Mouse (Mus musculus) CD4-positive helper T cell, adult 2 months (primary cell): ENCODE measurements at regions not wholly inside any gene's neighbourhood (a gene's known extent, or its start where the extent isn't known, plus 50 kb on each side); places are given as distances from the start of the nearest gene placed in this dataset.
A peak's percentile ranks its signal among the peaks of the same experiment; 100 is the strongest.

Source experiments
- DNase-seq: peaks from one replicate; pipeline ENCODE4 v3.0.0-alpha.2; 2012; ENCODE audit warnings: low read depth, missing footprints, low spot score

GRCm38 (mm10) chr10:43710886-43711256 lies 132.8 kb downstream of the Cd24a start:
- DNase-seq: no peak

DNA sequence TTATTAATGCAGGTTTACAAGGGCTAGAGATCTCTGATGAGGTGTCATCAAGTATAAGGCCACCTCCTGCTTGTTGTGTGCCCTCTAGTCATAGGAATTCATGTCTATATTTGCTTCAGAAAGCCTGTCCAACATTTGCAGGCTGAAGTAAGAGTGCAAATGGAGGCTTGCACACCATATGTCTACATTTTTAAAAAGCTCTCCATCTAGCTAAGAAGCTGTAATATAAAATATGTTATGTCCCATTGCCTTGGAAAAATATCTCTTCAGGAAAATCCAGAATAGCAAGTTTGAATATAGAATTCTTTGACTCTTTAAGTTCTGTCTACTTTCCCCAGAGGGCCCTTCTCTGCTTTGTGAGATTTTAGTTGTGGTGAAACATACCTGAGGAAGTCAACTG lies 134.6 kb downstream of the Cd24a start:
- DNase-seq: no peak

DNA sequence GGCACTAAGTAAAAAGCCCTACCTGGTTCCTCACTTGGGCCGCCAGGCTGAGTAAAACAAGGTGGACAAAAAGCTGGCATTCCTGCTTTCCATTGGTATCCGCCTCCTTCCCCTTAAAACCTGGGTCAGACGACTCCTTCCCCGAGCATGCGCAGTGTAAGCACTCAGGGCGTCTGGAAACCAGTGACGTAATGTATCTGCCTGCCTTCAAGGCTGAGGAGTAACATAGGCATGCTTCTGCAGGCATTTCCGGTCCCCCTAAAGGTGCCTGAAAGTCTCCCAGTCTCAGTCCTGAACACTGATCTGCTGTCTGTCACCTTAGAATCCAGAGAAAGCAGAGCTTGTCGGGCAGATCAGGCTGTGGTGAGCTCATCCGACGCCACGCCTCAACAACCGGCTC lies 140.7 kb downstream of the Cd24a start:
- no peak for DNase-seq

DNA sequence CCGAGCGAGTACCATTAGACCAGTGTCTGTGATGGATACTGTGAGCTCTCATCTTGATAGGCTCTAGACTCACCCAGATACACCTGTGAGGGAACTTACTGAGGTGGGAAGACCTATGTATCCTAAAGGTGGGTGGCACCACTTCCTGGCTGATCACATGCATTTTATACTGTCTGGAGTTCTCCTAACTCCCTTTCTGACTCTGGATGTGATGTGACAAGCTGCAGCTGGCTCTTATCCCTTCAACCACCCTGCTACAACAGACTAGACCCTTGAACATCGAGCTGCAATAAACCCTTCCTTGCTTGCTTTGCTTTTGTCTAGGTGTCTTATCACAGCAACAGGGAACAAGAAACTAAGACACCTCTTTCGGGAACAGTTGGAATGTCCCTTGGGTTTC lies 143.3 kb downstream of the Cd24a start:
- no peak for DNase-seq

DNA sequence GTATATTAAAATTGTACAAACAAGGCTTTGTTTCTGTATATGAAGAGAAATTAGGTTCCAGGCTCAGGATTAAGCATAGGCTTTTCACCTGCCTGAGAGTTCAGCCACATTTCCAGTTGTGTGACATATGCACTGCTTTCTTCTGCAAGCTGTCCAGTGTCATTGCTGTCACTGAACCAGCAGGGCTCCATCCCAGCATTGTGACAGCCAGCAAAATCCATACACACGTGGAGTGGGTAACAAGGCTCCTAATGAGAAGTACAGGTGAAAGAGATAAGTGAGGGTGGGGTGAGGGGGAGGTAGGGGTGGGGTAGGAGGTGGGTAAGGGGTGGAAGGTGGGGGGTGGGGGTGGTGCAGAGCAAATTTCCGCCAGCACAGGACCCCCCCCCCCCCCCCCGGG lies 144.1 kb downstream of the Cd24a start:
- no peak for DNase-seq

GRCm38 (mm10) chr10:43722711-43723614 lies 144.9 kb downstream of the Cd24a start:
- DNase-seq: no peak

GRCm38 (mm10) chr10:43723615-43723937 lies 145.5 kb downstream of the Cd24a start:
- no peak for DNase-seq

GRCm38 (mm10) chr10:43727746-43728145 lies 149.7 kb downstream of the Cd24a start:
- DNase-seq: no peak

DNA sequence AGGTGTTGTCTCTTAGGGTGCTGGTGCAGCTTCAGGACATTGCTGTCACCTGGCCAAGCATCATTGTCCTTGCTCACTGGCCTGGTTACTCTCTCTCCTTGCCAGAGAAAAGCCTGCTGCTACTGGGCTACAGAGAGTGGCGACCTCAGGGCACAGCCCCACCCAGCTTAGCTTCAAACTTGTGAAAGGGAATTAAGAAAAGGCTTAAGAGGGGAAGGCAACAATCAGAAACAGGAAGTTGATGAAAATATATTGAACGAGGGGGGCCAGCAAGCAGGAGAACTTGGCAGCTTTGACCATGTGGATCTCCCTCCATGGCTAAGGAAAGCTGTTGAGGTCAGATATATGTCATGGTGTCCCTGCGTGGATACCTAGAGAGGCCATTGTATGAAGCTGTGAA lies 151.1 kb downstream of the Cd24a start:
- DNase-seq: no peak

DNA sequence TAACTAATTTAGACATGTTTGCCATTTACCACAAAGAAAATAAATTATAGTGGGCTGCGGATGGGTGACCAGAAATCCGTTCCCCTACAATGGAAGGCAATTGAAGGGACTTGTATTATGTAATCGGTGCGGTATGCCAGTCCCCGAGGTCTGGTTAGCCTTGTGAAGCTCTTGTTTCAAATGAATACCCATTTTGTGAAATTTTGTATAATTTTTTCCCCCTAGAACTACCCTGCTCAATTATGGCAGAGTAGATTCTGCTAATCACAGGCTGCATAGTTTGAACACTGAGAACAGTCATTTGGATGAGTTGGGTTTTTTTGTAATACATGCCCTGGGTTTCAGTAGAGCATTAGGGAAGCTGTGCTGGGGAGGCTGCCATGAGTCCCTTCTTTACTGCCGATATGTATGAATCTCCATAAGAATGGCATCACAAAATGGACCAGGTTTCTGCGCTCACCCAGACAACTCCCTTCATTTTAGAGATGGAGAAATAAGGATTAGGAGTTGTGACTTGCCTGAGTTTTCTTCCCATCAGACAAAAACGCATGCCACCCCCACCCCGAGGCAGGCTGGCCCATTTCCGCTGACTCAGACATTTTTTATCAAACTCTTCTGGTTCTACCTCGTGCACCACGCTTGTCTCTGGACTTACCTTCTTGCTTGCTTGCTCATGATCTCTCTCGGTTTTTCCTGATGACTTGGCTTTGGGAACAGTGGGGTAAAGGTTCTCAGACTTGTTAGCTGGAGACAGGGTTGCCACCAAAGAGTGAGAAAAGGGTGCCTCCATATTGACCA lies 155.7 kb downstream of the Cd24a start:
- no peak for DNase-seq

- no peak for DNase-seq
Measured at GRCm38 (mm10) chr10:43739181-43739580, 161.1 kb downstream of the Cd24a start.

DNA sequence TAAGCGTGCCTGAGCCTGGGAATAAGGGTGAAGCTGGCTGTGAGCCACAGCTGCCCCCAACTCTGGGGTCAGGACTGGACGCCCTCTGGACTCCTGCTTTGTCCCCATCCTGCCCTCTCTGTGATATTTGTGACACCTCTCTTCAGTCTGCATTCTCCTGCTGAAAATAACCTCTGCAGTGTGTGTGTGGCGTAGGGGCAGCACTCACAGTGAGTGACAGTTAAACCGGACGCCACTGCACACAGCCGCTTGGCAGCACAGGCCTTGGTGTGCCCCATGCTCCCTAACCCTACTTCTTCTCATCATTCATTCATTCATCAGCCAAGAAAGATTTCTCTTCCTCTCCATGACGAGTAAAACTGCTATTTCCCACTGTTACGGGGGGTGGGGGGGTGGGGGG lies 161.6 kb downstream of the Cd24a start:
- peak; percentile 35 for DNase-seq

- peak; percentile 85 for DNase-seq
Measured at GRCm38 (mm10) chr10:43740204-43740865, 161.2 kb downstream of the Qrsl1 start.

DNA sequence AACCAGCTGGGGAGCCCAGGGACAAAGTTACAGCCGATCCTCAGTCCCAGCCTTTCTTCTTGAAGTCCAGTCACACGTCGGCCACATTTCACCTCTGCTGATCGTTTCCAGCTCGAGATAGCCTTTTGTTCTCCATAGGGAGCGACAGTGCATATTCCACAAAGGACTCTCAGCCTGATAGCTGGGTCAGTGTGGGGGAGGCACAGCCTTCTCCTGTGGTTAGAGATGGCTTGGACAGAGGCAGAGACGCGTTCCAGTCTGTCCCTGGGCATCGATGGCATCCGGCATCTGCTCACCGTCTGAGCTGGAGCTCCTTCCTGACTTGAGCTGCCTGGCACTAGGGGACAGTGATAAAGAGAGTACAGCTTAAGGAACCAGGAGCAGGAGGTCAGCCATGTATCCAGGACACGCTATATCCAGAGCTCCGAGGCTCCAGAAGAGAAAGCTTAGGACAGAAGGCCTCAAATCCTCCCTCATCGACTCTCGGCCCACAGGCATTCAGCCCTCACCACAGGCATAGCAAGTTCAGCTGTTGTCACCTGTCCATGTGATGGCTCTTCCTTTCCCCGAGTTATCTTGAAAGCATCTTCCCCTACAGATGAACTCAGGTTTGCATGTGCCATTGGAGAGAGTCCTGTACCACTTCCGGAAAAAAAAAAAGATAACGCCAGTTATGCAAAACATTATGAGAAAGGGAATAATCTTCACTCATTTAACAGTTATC lies 160.0 kb downstream of the Qrsl1 start:
- DNase-seq: peak; percentile 17

- peak; percentile 44 for DNase-seq
Measured at GRCm38 (mm10) chr10:43742085-43743054, 159.2 kb downstream of the Qrsl1 start.

GRCm38 (mm10) chr10:43743188-43744120 lies 158.1 kb downstream of the Qrsl1 start:
- DNase-seq: no peak

- DNase-seq: no peak
Measured at GRCm38 (mm10) chr10:43745931-43746630, 155.5 kb downstream of the Qrsl1 start.

- DNase-seq: no peak
Measured at GRCm38 (mm10) chr10:43746631-43747001, 154.9 kb downstream of the Qrsl1 start.

- no peak for DNase-seq
Measured at GRCm38 (mm10) chr10:43747541-43747940, 154.0 kb downstream of the Qrsl1 start.
